Mouse (Mus musculus) megakaryocyte, adult 5-6 weeks (primary cell): ENCODE data around the gene Vkorc1. TPM values are rescaled to one million over a fixed set of nuclear protein-coding genes. Genes with fewer than 3 reads are reported as not detected.
"Not testable (repeated sequence)": the region's sequence is repeated elsewhere in the genome, so short reads cannot be mapped to it uniquely, and the experiment has no call there.

Source experiments
- ATAC-seq: 2 replicates; pipeline ENCODE4 v1.8.0; 2016; ENCODE audit warnings: mild to moderate bottlenecking, inconsistent platforms; ENCODE audit not compliant: poor library complexity, severe bottlenecking
- total RNA-seq, 2 experiments: library from RNA; stranded (forward) in 1 of 2; stranded (reverse) in 1 of 2; fragments of 153-499, 151-499 nt in 1 of 2; fragments of 221-1000, 200-1000 nt in 1 of 2; gene quantifications; 2 replicates each; pipeline versions ENCODE4 v1.2.3 to v1.2.4; 2015 to 2017

Vkorc1 gene
- total RNA-seq (2015) (49.9 and 59.6 TPM in 2 replicates), total RNA-seq (2017) (5.5 and 11.2 TPM in 2 replicates)

GRCm38 (mm10) chr7:127895442-127895841 lies at the start of gene Vkorc1, which contains the start of gene Gm21974:
TSS of gene Vkorc1 (minus strand) at chr7:127895617.
TSS of gene Gm21974 (minus strand) at chr7:127895454.
- ATAC-seq = peak; percentile 95

GRCm38 (mm10) chr7:127944614-127945013 lies 49.2 kb upstream of the Vkorc1 start:
- no peak for ATAC-seq

GRCm38 (mm10) chr7:127942097-127942496 lies 46.7 kb upstream of the Vkorc1 start:
- not testable (repeated sequence) for ATAC-seq

GRCm38 (mm10) chr7:127936216-127936884 lies 40.9 kb upstream of the Vkorc1 start:
- ATAC-seq = no peak

GRCm38 (mm10) chr7:127935748-127936159 lies 40.3 kb upstream of the Vkorc1 start:
- ATAC-seq = peak; percentile 8; the same call in 1 of the 2 replicates

GRCm38 (mm10) chr7:127935028-127935722 lies 39.8 kb upstream of the Vkorc1 start:
- ATAC-seq = peak; percentile 100

GRCm38 (mm10) chr7:127934075-127934474 lies 38.7 kb upstream of the Vkorc1 start:
- no peak for ATAC-seq

GRCm38 (mm10) chr7:127932273-127933031 lies 37.0 kb upstream of the Vkorc1 start:
- ATAC-seq = no peak

- no peak for ATAC-seq
Measured at GRCm38 (mm10) chr7:127931351-127932135, 36.1 kb upstream of the Vkorc1 start.

- ATAC-seq = no peak
Measured at GRCm38 (mm10) chr7:127930636-127931035, 35.2 kb upstream of the Vkorc1 start.

- no peak for ATAC-seq
Measured at GRCm38 (mm10) chr7:127929923-127930322, 34.5 kb upstream of the Vkorc1 start, which contains the start of gene Prss8. TSS of gene Prss8 (minus strand) at chr7:127930104.

GRCm38 (mm10) chr7:127928596-127928995 lies 33.2 kb upstream of the Vkorc1 start:
- ATAC-seq = no peak

- ATAC-seq = no peak
Measured at GRCm38 (mm10) chr7:127927726-127928125, 32.3 kb upstream of the Vkorc1 start.

GRCm38 (mm10) chr7:127926846-127927245 lies 31.4 kb upstream of the Vkorc1 start:
- no peak for ATAC-seq

GRCm38 (mm10) chr7:127926066-127926465 lies 30.6 kb upstream of the Vkorc1 start:
- ATAC-seq = no peak

GRCm38 (mm10) chr7:127925252-127925651 lies 29.8 kb upstream of the Vkorc1 start:
- no peak for ATAC-seq

GRCm38 (mm10) chr7:127923714-127924113 lies 28.3 kb upstream of the Vkorc1 start:
- no peak for ATAC-seq

- ATAC-seq = peak; percentile 84
Measured at GRCm38 (mm10) chr7:127922451-127923275, 27.2 kb upstream of the Vkorc1 start.

- ATAC-seq = 0 out of 2 replicates have a peak, but pooled peaks have one; percentile 11
Measured at GRCm38 (mm10) chr7:127921516-127921915, 26.1 kb upstream of the Vkorc1 start.

- no peak for ATAC-seq
Measured at GRCm38 (mm10) chr7:127919290-127919689, 23.9 kb upstream of the Vkorc1 start.
